8 mouse cellular contexts compared by ENCODE assay signal in the genomic region with DNA sequence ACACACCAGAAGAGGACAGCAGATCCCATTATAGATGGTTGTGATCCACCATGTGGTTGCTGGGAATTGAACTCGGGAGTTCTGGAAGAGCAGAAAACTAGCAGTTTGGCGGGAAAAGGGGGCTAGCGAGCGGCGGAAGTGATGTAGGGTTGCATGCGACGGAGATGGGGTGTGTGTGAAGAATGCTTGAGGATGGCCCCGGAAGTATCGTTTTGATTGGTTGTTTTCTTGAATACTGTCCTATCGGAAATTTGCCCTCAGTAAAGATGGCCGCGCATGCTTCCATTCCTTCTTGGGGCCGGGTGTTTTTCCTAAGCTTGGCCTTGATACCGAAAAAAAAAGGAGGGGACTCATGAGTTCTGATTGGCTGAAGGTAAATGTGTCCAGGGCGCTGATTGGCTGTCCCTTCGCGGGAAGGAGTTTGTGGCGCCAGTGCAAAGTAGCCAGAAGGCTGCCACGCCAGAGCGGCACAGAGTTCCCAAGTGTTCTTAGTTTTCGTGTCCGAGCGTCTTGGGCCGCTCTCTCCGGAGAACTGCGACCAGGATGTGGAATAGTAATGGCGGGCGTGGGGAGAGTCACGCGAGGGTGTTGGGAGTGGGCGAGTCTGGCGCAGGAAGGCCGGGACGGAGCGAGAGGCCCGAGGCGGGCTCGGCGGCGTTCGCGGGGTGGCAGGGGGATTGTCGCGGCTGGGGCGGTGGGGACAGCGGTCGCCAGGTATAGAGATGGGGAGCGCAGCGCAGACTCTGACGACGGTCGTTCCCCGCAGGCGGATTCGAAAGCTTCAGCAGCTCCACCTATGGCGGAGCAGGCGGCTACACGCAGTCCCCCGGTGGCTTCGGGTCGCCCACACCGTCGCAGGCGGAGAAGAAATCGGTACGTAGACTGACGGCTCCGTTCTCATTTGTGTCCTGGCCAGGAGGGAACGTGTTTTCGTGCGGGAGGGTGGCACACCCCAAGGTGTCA. TPM values are rescaled to one million over a fixed set of nuclear protein-coding genes. Genes with fewer than 3 reads are reported as not detected.
DNase-seq lines count a peak whose midpoint lies in the region; ATAC-seq lines count a peak whose summit lies in the region.

A gene (plus strand): TSS at position 419 of the 963 bp plus-strand sequence.

- peaks cover 14% of the 10 kb centered on the region for H3K36me3 ChIP-seq in hindbrain, embryonic 14.5 days (replicated peaks; ENCODE audit: control insufficient read depth, insufficient read depth)

- H3K9me3 ChIP-seq in hindbrain, embryonic 14.5 days (ENCODE audit: control insufficient read depth, low read length), result no peaks in the 10 kb centered on the region

- ATAC-seq in hindbrain, embryonic 14.5 days (ENCODE audit: low FRiP score), result peak; percentile 98

- H3K4me2 ChIP-seq in hindbrain, embryonic 14.5 days (replicated peaks), result peak within 1 kb of the TSS; percentile 93

- WGBS in hindbrain, embryonic 14.5 days, result under 1% methylated on average over 63 of the region's 71 CpGs

- H3K27me3 ChIP-seq in hindbrain, embryonic 14.5 days (ENCODE audit: control insufficient read depth, insufficient read depth, low read length), result no peaks in the 10 kb centered on the region

- H3K9ac ChIP-seq in hindbrain, embryonic 14.5 days, result peak within 1 kb of the TSS; percentile 52

- no peak within 1 kb of the TSS for H3K27ac ChIP-seq in hindbrain, embryonic 14.5 days

- H3K4me1 ChIP-seq in hindbrain, embryonic 14.5 days (replicated peaks; ENCODE audit: control insufficient read depth, insufficient read depth, low read length), result peaks cover 6% of the 10 kb centered on the region; the same call in 1 of the 2 replicates

- H3K4me3 ChIP-seq in hindbrain, embryonic 14.5 days (replicated peaks; ENCODE audit: low read length), result peak within 1 kb of the TSS; percentile 78

- peak; percentile 100 for DNase-seq in R1 (ENCODE audit: low read depth, low spot score)
- DNase-seq in cerebellum, postnatal 25 days, result peak; percentile 99
- peak; percentile 97 to 99 for DNase-seq in frontal cortex, postnatal 25 days (ENCODE audit: low spot score in 2 of 2)
- peak; percentile 100 for DNase-seq in hindbrain, embryonic 14.5 days (ENCODE audit: low spot score)
- DNase-seq in layer of hippocampus, postnatal 36 days, result peak; percentile 97 to 98
- DNase-seq in lung, postnatal 36 days, result peak; percentile 100
- peak; percentile 100 for DNase-seq in retina, postnatal 1 day
- peak; percentile 93 to 98 for DNase-seq in urinary bladder, adult 18-20 months (ENCODE audit: low spot score in 2 of 2)

RNA-seq across cellular contexts. Expression of the gene that starts here (rescaled TPM):
- polyA plus RNA-seq in hindbrain, embryonic 14.5 days (2014; fragmentation: Nextera tagmentation; extraction: Ambion mirVana), result 37.0 and 46.7 TPM in 2 replicates
- 10 to 100 TPM; 12.8 to 13.5 TPM for total RNA-seq in layer of hippocampus, postnatal 36 days (2021)
